Mouse (Mus musculus) midbrain, embryonic 11.5 days (tissue): Measurements from ENCODE around the gene Psma5. TPM values are rescaled to one million over a fixed set of nuclear protein-coding genes. Genes with fewer than 3 reads are reported as not detected.

Experiments used
- ATAC-seq: fragments of 200-750 bp; cut with Nextera tagmentation; 2 replicates; pipeline ENCODE4 v1.8.0; 2017; ENCODE audit warnings: moderate TSS enrichment, moderate library complexity; ENCODE audit not compliant: low FRiP score
- DNase-seq: peaks from one replicate; pipeline ENCODE4 v3.0.0; 2015; ENCODE audit warnings: low spot score; ENCODE audit errors: missing footprints
- H3K27ac ChIP-seq: fragments of 300-500 bp; sonication (generic); 2 replicates; pipeline ENCODE4 v1.5.1; 2014; ENCODE audit warnings: low read depth, low read length
- H3K27me3 ChIP-seq: fragments of 300-500 bp; sonication (generic); 2 replicates; pipeline ENCODE4 v1.6.1; 2014; ENCODE audit warnings: mild to moderate bottlenecking, low read length, moderate library complexity, mixed read lengths; ENCODE audit not compliant: control insufficient read depth, insufficient read depth
- H3K36me3 ChIP-seq: fragments of 300-500 bp; sonication (generic); 2 replicates; pipeline ENCODE4 v1.6.1; 2014; ENCODE audit warnings: mild to moderate bottlenecking, low read length, moderate library complexity, mixed read lengths; ENCODE audit not compliant: control insufficient read depth, insufficient read depth
- H3K4me1 ChIP-seq: fragments of 300-500 bp; sonication (generic); 2 replicates; pipeline ENCODE4 v1.6.1; 2014; ENCODE audit warnings: low read length; ENCODE audit not compliant: control insufficient read depth, insufficient read depth
- H3K4me2 ChIP-seq: fragments of 300-500 bp; sonication (generic); 2 replicates; pipeline ENCODE4 v1.6.1; 2014; ENCODE audit warnings: mild to moderate bottlenecking, moderate library complexity
- H3K4me3 ChIP-seq: fragments of 300-500 bp; sonication (generic); 2 replicates; pipeline ENCODE4 v1.5.1; 2014; ENCODE audit warnings: low read depth, low read length
- H3K9ac ChIP-seq: fragments of 300-500 bp; sonication (generic); 2 replicates; pipeline ENCODE4 v1.6.1; 2014; ENCODE audit warnings: low read length
- H3K9me3 ChIP-seq: fragments of 300-500 bp; sonication (generic); 2 replicates; pipeline ENCODE4 v1.6.1; 2016; ENCODE audit warnings: low read length; ENCODE audit not compliant: control insufficient read depth
- WGBS: fragments of 180-500 bp; shearing (Covaris S2); extraction: QIAGEN DNeasy Blood & Tissue Kit; methylation state at CpG from one replicate; pipeline ENCODE4 v1.1.7; 2014; 5-methylcytosine and 5-hydroxymethylcytosine counted together
- polyA plus RNA-seq: library from polyadenylated mRNA; unstranded; fragments of >200 nt; fragmentation: Nextera tagmentation; extraction: Ambion mirVana; gene quantifications from 2 replicates; pipeline ENCODE4 v1.2.1, GENCODE M21; 2014

Psma5 gene
- polyA plus RNA-seq, 1 experiment from 2014 or later: 295 TPM

DNA sequence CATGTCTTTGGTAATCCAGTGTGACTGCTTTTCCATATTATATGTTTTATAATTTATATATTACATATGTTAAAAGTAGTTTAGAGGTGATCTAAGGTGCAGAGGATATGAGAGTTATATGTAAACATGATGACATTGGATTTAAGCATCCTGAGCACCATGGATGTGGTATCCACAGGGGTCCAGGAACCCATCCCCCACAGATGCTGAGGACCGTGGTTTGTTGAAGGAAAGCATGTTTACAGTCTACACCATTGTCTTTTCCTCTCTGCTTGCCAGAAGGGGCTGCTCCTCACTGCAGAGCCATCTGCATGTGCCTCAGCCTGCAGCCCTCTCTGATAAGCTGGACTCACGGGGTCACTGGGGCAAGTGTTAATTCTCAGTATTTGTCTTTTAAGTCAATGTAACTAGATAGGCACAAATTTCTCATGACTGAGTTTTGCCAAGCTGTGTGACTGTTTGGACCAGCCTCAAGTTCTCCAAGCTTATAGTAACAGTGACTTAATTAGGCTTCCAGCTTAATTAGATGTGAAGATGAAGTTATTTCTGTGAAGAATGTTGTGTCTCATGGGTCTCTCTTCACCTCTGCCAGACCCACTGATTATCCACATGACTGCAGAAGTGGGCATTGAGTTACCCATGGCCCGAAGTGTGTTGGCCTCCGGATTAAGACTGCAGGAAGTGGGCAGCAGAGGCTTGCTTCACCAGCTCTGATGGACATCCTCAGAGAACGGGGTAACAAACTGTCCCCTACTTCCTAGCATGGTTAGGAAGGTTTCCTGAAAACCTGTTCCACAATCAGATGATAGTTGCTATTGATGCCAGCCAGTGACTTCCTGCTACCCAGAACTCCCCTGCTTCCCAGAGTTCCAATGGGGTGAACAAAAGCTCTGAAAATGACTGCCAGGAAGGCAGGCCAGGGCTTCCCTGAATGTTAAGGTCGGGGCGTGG, 41.2 kb downstream of the Psma5 start:
- DNase-seq (peak; percentile 81), ATAC-seq (no peak; the same call in 1 of the 2 replicates)
- 60% methylated on average over 7 of the region's 7 CpGs for WGBS
- H3K4me3 ChIP-seq: no peak overlapping the region
- H3K36me3 ChIP-seq: no peaks in the 10 kb centered on the region
- no peak overlapping the region for H3K9ac ChIP-seq
- no peak overlapping the region for H3K4me2 ChIP-seq
- H3K27ac ChIP-seq: no peak overlapping the region
- no peaks in the 10 kb centered on the region for H3K9me3 ChIP-seq
- H3K27me3 ChIP-seq: no peaks in the 10 kb centered on the region
- H3K4me1 ChIP-seq: peaks cover 37% of the 10 kb centered on the region

DNA sequence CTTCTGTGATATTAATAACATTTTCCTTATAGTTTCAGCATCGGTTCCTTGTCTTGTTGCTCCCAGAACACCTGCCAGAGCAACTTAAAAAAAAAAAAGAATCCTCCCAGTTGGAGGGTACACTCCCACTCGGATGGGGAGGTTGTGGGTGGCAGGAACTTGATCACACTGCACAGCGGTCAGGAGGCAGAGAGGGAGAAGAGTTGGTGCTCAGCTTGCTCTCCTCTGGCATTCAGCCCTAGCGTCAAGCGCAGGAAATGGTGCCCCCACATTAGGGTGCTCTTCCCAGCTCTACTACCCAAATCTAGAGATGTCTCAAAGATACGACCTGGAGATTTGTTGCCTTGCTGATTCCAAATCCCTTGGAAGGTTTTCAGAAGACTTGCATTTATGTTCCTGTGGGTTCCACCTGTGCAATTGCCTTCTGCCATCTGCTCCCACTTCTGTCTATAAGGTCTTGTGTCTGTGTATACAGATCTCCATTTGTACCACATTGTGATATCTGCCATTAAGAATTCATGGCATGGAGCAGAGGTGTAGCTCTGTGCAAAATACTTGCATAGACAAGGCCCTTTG, 43.8 kb downstream of the Psma5 start:
- ATAC-seq (no peak), DNase-seq (peak; percentile 51)
- Histone ChIP-seq H3K27me3 (no peaks in the 10 kb centered on the region), H3K4me1 (peaks cover 26% of the 10 kb centered on the region), H3K4me2 (no peak overlapping the region), H3K9ac (no peak overlapping the region), H3K36me3 (no peaks in the 10 kb centered on the region), H3K4me3 (no peak overlapping the region), H3K9me3 (no peaks in the 10 kb centered on the region), H3K27ac (no peak overlapping the region)
- WGBS: 94% methylated on average over 6 of the region's 6 CpGs

DNA sequence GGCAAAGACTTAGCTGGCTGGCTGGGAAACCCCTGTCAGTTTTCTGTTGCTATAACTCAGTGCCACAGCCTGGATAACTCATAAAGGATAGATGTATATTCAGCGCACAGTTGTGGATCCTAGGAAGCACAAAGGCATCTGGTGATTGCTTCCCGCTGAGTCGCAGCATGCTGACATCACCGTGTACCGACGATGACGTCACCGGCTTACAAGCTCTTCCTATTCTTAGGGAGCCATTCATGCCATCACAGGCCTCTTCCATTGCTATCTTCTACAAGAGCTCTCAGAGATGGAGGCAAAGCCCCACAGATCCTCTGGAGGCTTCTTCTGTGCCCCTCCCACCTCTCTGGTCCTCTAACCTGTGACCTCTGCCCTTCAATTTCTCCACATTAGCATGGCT, 47.0 kb downstream of the Psma5 start:
- no peak overlapping the region for H3K27ac ChIP-seq
- DNase-seq (peak; percentile 75), ATAC-seq (no peak)
- WGBS: 97% methylated on average over 8 of the region's 8 CpGs
- no peaks in the 10 kb centered on the region for H3K9me3 ChIP-seq
- H3K27me3 ChIP-seq: no peaks in the 10 kb centered on the region
- H3K36me3 ChIP-seq: no peaks in the 10 kb centered on the region
- no peak overlapping the region for H3K4me3 ChIP-seq
- H3K4me2 ChIP-seq: no peak overlapping the region
- H3K9ac ChIP-seq: no peak overlapping the region
- peaks cover 6% of the 10 kb centered on the region for H3K4me1 ChIP-seq

DNA sequence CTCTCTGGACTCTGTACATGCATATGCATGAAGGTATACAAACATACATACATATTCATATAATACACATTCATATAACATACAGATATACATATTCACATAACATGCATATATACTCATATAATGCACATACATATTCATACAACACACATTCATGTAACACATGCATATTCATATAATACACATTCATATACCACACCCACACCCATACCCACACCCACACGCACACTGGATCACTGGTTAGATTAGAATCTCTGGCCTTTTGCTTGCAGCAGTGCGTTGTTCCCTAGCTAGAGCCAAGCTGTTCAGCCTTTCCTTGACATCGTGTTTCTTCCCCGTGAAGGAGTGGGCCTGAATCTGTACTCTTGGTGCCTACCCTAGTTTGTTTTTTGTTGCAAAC, 48.0 kb downstream of the Psma5 start:
- no peaks in the 10 kb centered on the region for H3K27me3 ChIP-seq
- ATAC-seq (no peak), DNase-seq (peak; percentile 10)
- H3K4me1 ChIP-seq: peaks cover 6% of the 10 kb centered on the region
- H3K4me2 ChIP-seq: no peak overlapping the region
- no peak overlapping the region for H3K9ac ChIP-seq
- no peaks in the 10 kb centered on the region for H3K36me3 ChIP-seq
- no peak overlapping the region for H3K4me3 ChIP-seq
- 86% methylated on average over 4 of the region's 4 CpGs for WGBS
- no peak overlapping the region for H3K27ac ChIP-seq
- no peaks in the 10 kb centered on the region for H3K9me3 ChIP-seq

DNA sequence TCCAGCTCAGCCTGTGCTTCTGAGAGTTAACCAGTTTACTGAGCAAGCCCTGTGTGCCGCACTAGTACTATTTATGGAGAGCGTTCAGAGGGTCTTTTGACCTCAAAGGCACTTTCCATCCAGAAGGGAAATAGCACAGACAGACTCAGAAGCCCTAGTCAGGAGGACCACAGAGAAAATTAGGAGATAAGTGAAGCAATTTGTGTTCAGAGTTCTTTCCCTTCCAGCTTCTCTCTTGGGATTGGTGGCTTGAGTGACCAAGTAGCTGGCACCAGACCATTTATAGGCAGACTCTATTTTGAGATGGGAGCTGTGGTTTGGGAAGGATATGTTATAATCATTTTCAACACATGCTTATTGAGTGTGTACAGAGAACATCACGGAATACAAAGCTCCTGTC, 49.7 kb downstream of the Psma5 start:
- no peak for DNase-seq
- peak overlapping the region; percentile 5; the same call in 1 of the 2 replicates for H3K9ac ChIP-seq
- no peaks in the 10 kb centered on the region for H3K36me3 ChIP-seq
- H3K27ac ChIP-seq: no peak overlapping the region
- ATAC-seq: no peak
- H3K4me3 ChIP-seq: no peak overlapping the region
- H3K4me1 ChIP-seq: peaks cover 6% of the 10 kb centered on the region
- WGBS: 87% methylated on average over 3 of the region's 3 CpGs
- H3K9me3 ChIP-seq: no peaks in the 10 kb centered on the region
- no peak overlapping the region for H3K4me2 ChIP-seq
- H3K27me3 ChIP-seq: no peaks in the 10 kb centered on the region

DNA sequence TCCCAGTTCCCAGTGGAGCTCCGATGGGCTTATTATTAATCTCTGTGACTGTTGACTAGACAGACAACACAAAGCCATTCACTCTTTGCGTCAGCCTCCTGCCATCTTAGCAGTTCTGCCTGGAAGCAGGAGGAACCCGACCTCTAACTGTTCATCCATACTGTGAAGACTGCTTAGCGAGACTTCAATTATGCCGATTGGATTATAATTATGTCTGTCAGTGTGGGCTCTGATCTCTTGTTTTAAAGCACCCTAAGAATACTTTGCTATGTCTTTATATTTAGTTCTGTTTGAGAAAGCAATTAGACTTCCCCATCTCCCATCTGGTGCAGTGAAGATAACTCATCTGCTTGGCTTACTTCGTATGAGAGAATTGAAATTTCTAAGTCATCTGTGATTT, 50.8 kb downstream of the Psma5 start:
- no peak for ATAC-seq
- WGBS: 69% methylated on average over 6 of the region's 6 CpGs

DNA sequence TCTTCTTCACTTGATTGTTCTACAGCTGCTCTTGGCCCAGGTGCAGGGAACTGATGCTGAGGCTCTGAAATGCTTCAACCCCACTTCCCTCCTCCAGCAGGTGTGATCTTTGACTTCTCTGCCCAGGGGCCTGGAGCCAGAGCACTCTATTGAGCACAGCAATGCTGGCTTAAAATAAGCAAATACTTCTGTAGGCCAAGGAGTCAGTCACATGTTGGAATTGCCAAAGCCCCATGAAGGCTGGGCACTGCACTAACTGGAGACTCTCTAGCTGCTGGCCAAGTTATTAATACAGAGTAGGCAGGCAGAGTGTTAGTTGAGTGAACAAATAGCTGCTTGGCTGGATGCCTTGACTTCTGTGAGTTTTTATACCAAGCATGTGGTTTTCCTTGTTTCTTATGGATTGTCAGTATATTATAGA, 54.2 kb downstream of the Psma5 start:
- DNase-seq: no peak
- Histone ChIP-seq H3K36me3 (no peaks in the 10 kb centered on the region), H3K9ac (no peak overlapping the region), H3K27me3 (no peaks in the 10 kb centered on the region), H3K9me3 (no peaks in the 10 kb centered on the region), H3K4me2 (no peak overlapping the region), H3K4me3 (no peak overlapping the region), H3K27ac (no peak overlapping the region), H3K4me1 (peaks cover 3% of the 10 kb centered on the region)
- no peak for ATAC-seq

More for the DNA sequence above, 50.8 kb downstream of the Psma5 start:
- H3K9ac ChIP-seq: no peak overlapping the region
- H3K9me3 ChIP-seq: no peaks in the 10 kb centered on the region
- peaks cover 6% of the 10 kb centered on the region for H3K4me1 ChIP-seq
- H3K4me2 ChIP-seq: no peak overlapping the region
- no peak overlapping the region for H3K27ac ChIP-seq
- peak; percentile 21 for DNase-seq
- no peaks in the 10 kb centered on the region for H3K36me3 ChIP-seq
- H3K4me3 ChIP-seq: no peak overlapping the region
- H3K27me3 ChIP-seq: no peaks in the 10 kb centered on the region

DNA sequence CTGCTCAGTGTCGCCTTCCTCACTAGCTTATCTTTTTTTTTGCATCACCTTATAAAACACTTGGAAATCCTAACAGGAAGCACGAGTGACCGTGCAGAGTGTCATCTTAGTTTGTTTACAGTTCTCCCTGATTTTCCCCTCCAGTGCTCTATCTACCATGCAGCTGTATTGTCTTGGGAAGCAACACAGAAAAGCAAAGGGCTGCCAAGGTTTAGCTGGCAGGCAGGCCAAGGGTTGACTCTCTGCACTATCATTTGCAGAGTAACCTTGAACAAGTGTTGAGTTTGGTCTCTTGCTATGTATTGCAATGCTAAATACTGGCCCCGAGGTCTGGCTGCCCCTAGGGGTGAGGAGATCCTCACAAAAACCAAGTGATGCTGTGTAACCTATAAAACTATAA, 55.0 kb downstream of the Psma5 start:
- no peak for ATAC-seq

DNA sequence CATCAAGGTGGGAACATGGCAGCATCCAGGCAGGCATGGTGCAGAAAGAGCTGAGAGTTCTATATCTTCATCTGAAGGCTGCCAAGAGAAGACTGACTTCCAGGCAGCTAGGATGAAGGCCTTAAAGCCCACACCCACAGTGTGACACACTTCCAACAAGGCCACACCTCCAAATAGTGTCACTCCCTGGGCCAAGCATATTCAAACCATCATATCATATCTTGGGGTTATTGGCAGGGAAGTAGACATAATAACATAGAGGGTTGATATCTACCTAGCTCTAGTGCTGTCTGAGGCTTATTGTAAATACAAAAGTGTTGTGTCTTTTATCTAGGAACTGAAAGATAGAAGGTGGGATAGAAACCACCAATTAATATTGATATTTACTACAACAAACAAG, 55.7 kb downstream of the Psma5 start:
- no peak overlapping the region for H3K9ac ChIP-seq
- no peaks in the 10 kb centered on the region for H3K9me3 ChIP-seq
- H3K36me3 ChIP-seq: no peaks in the 10 kb centered on the region
- DNase-seq (no peak), ATAC-seq (no peak)
- no peak overlapping the region for H3K4me2 ChIP-seq
- H3K4me3 ChIP-seq: no peak overlapping the region
- no peaks in the 10 kb centered on the region for H3K27me3 ChIP-seq
- H3K27ac ChIP-seq: no peak overlapping the region
- no peaks in the 10 kb centered on the region; the same call in 1 of the 2 replicates for H3K4me1 ChIP-seq

More for the DNA sequence above, 55.0 kb downstream of the Psma5 start:
- 86% methylated on average over 4 of the region's 4 CpGs for WGBS
- H3K27me3 ChIP-seq: no peaks in the 10 kb centered on the region
- H3K36me3 ChIP-seq: no peaks in the 10 kb centered on the region
- H3K9ac ChIP-seq: no peak overlapping the region
- H3K27ac ChIP-seq: no peak overlapping the region
- H3K4me3 ChIP-seq: no peak overlapping the region
- DNase-seq: no peak
- H3K4me2 ChIP-seq: no peak overlapping the region
- H3K9me3 ChIP-seq: no peaks in the 10 kb centered on the region
- no peaks in the 10 kb centered on the region; the same call in 1 of the 2 replicates for H3K4me1 ChIP-seq
